Mouse (Mus musculus): Measurements from ENCODE around the gene Sipa1l3. TPM values are rescaled to one million over a fixed set of nuclear protein-coding genes. Genes with fewer than 3 reads are reported as not detected.
A peak's percentile ranks its signal among the peaks of the same experiment; 100 is the strongest.

The Sipa1l3 gene
- polyA plus RNA-seq, 1 experiment: 29.4 TPM

GRCm38 (mm10) chr7:29385791-29386190, 132.7 kb downstream of the Sipa1l3 start:
- Histone ChIP-seq H3K27ac (ENCODE audit: insufficient read depth, low read length) (no peak overlapping the region), H3K27me3 (ENCODE audit: control insufficient read depth, insufficient read depth, low read length, poor library complexity, severe bottlenecking) (no peaks in the 10 kb centered on the region), H3K4me1 (ENCODE audit: control insufficient read depth, insufficient read depth, low read length) (no peaks in the 10 kb centered on the region), H3K9me3 (replicated peaks; ENCODE audit: control insufficient read depth, insufficient read depth, low read length, poor library complexity, severe bottlenecking) (no peaks in the 10 kb centered on the region), H3K9ac (ENCODE audit: low read depth, poor library complexity, severe bottlenecking) (no peak overlapping the region), H3K4me3 (ENCODE audit: low read depth, low read length) (no peak overlapping the region), H3K36me3 (ENCODE audit: control insufficient read depth, insufficient read depth, low read length, poor library complexity, severe bottlenecking) (no peaks in the 10 kb centered on the region; the same call in 1 of the 2 replicates)
- no peak for TF ChIP-seq CTCF (IDR thresholded peaks at IDR 0.05; ENCODE audit: low read depth, low read length)
- no peak for TF ChIP-seq EP300 (IDR thresholded peaks at IDR 0.05; ENCODE audit: insufficient read depth, low read depth, low read length)
- TF ChIP-seq POLR2A (IDR thresholded peaks at IDR 0.05; ENCODE audit: insufficient read depth, low read length): no peak

GRCm38 (mm10) chr7:29383255-29383654, 135.2 kb downstream of the Sipa1l3 start:
- 0 out of 2 replicates have a peak overlapping the region, but pooled peaks have one; percentile 33 for H3K9ac ChIP-seq (ENCODE audit: low read depth, poor library complexity, severe bottlenecking)
- H3K36me3 ChIP-seq (ENCODE audit: control insufficient read depth, insufficient read depth, low read length, poor library complexity, severe bottlenecking): no peaks in the 10 kb centered on the region; the same call in 1 of the 2 replicates
- H3K27me3 ChIP-seq (ENCODE audit: control insufficient read depth, insufficient read depth, low read length, poor library complexity, severe bottlenecking): no peaks in the 10 kb centered on the region
- peak overlapping the region; percentile 52 for H3K27ac ChIP-seq (ENCODE audit: insufficient read depth, low read length)
- no peaks in the 10 kb centered on the region for H3K4me1 ChIP-seq (ENCODE audit: control insufficient read depth, insufficient read depth, low read length)
- H3K4me3 ChIP-seq (ENCODE audit: low read depth, low read length): peak overlapping the region; percentile 36
- TF ChIP-seq CTCF (IDR thresholded peaks at IDR 0.05; ENCODE audit: low read depth, low read length): peak; percentile 99
- no peak for TF ChIP-seq POLR2A (IDR thresholded peaks at IDR 0.05; ENCODE audit: insufficient read depth, low read length)
- no peak for TF ChIP-seq EP300 (IDR thresholded peaks at IDR 0.05; ENCODE audit: insufficient read depth, low read depth, low read length)
- H3K9me3 ChIP-seq (replicated peaks; ENCODE audit: control insufficient read depth, insufficient read depth, low read length, poor library complexity, severe bottlenecking): no peaks in the 10 kb centered on the region

GRCm38 (mm10) chr7:29381466-29382040, 136.9 kb downstream of the Sipa1l3 start:
- 0 out of 2 replicates have a peak, but pooled peaks have one; percentile 35 for TF ChIP-seq EP300 (IDR thresholded peaks at IDR 0.05; ENCODE audit: insufficient read depth, low read depth, low read length)
- TF ChIP-seq POLR2A (IDR thresholded peaks at IDR 0.05; ENCODE audit: insufficient read depth, low read length): no peak
- H3K27me3 ChIP-seq (ENCODE audit: control insufficient read depth, insufficient read depth, low read length, poor library complexity, severe bottlenecking): no peaks in the 10 kb centered on the region
- no peak overlapping the region for H3K4me3 ChIP-seq (ENCODE audit: low read depth, low read length)
- no peak overlapping the region for H3K9ac ChIP-seq (ENCODE audit: low read depth, poor library complexity, severe bottlenecking)
- no peaks in the 10 kb centered on the region for H3K9me3 ChIP-seq (replicated peaks; ENCODE audit: control insufficient read depth, insufficient read depth, low read length, poor library complexity, severe bottlenecking)
- no peaks in the 10 kb centered on the region for H3K4me1 ChIP-seq (ENCODE audit: control insufficient read depth, insufficient read depth, low read length)
- peaks cover 4% of the 10 kb centered on the region for H3K36me3 ChIP-seq (ENCODE audit: control insufficient read depth, insufficient read depth, low read length, poor library complexity, severe bottlenecking)
- no peak overlapping the region for H3K27ac ChIP-seq (ENCODE audit: insufficient read depth, low read length)

- H3K4me1 ChIP-seq (ENCODE audit: control insufficient read depth, insufficient read depth, low read length): no peaks in the 10 kb centered on the region
- H3K36me3 ChIP-seq (ENCODE audit: control insufficient read depth, insufficient read depth, low read length, poor library complexity, severe bottlenecking): peaks cover 4% of the 10 kb centered on the region; the same call in 1 of the 2 replicates
- no peak for TF ChIP-seq EP300 (IDR thresholded peaks at IDR 0.05; ENCODE audit: insufficient read depth, low read depth, low read length)
- H3K9me3 ChIP-seq (replicated peaks; ENCODE audit: control insufficient read depth, insufficient read depth, low read length, poor library complexity, severe bottlenecking): no peaks in the 10 kb centered on the region
- no peak overlapping the region for H3K27ac ChIP-seq (ENCODE audit: insufficient read depth, low read length)
- no peaks in the 10 kb centered on the region for H3K27me3 ChIP-seq (ENCODE audit: control insufficient read depth, insufficient read depth, low read length, poor library complexity, severe bottlenecking)
- H3K9ac ChIP-seq (ENCODE audit: low read depth, poor library complexity, severe bottlenecking): no peak overlapping the region
- no peak overlapping the region for H3K4me3 ChIP-seq (ENCODE audit: low read depth, low read length)
These were observed 144.4 kb downstream of the Sipa1l3 start for GRCm38 (mm10) chr7:29374054-29374453.

GRCm38 (mm10) chr7:29372123-29372522, 146.3 kb downstream of the Sipa1l3 start:
- H3K27ac ChIP-seq (ENCODE audit: insufficient read depth, low read length): no peak overlapping the region
- TF ChIP-seq CTCF (IDR thresholded peaks at IDR 0.05; ENCODE audit: low read depth, low read length) (no peak), POLR2A (IDR thresholded peaks at IDR 0.05; ENCODE audit: insufficient read depth, low read length) (no peak), EP300 (IDR thresholded peaks at IDR 0.05; ENCODE audit: insufficient read depth, low read depth, low read length) (no peak)
- H3K9me3 ChIP-seq (replicated peaks; ENCODE audit: control insufficient read depth, insufficient read depth, low read length, poor library complexity, severe bottlenecking): no peaks in the 10 kb centered on the region
- no peak overlapping the region for H3K4me3 ChIP-seq (ENCODE audit: low read depth, low read length)
- H3K4me1 ChIP-seq (ENCODE audit: control insufficient read depth, insufficient read depth, low read length): no peaks in the 10 kb centered on the region
- H3K27me3 ChIP-seq (ENCODE audit: control insufficient read depth, insufficient read depth, low read length, poor library complexity, severe bottlenecking): no peaks in the 10 kb centered on the region
- no peak overlapping the region for H3K9ac ChIP-seq (ENCODE audit: low read depth, poor library complexity, severe bottlenecking)
- H3K36me3 ChIP-seq (ENCODE audit: control insufficient read depth, insufficient read depth, low read length, poor library complexity, severe bottlenecking): no peaks in the 10 kb centered on the region

- no peak overlapping the region for H3K9ac ChIP-seq (ENCODE audit: low read depth, poor library complexity, severe bottlenecking)
- no peaks in the 10 kb centered on the region for H3K27me3 ChIP-seq (ENCODE audit: control insufficient read depth, insufficient read depth, low read length, poor library complexity, severe bottlenecking)
- H3K9me3 ChIP-seq (replicated peaks; ENCODE audit: control insufficient read depth, insufficient read depth, low read length, poor library complexity, severe bottlenecking): no peaks in the 10 kb centered on the region
- no peak for TF ChIP-seq EP300 (IDR thresholded peaks at IDR 0.05; ENCODE audit: insufficient read depth, low read depth, low read length)
- no peak for TF ChIP-seq CTCF (IDR thresholded peaks at IDR 0.05; ENCODE audit: low read depth, low read length)
- no peak for TF ChIP-seq POLR2A (IDR thresholded peaks at IDR 0.05; ENCODE audit: insufficient read depth, low read length)
- no peaks in the 10 kb centered on the region for H3K36me3 ChIP-seq (ENCODE audit: control insufficient read depth, insufficient read depth, low read length, poor library complexity, severe bottlenecking)
- H3K27ac ChIP-seq (ENCODE audit: insufficient read depth, low read length): no peak overlapping the region
- no peaks in the 10 kb centered on the region for H3K4me1 ChIP-seq (ENCODE audit: control insufficient read depth, insufficient read depth, low read length)
- H3K4me3 ChIP-seq (ENCODE audit: low read depth, low read length): no peak overlapping the region
These were observed 148.4 kb downstream of the Sipa1l3 start for GRCm38 (mm10) chr7:29370031-29370430.
